Mouse (Mus musculus): ENCODE measurements around the gene Ss18l1. TPM values are rescaled to one million over a fixed set of nuclear protein-coding genes. Genes with fewer than 3 reads are reported as not detected.

The Ss18l1 gene
- polyA plus RNA-seq, 1 experiment from 2014 or later, result 6.5 TPM

- 5% methylated on average over 58 of the region's 58 CpGs for WGBS
- Histone ChIP-seq H3K27ac (peak within 1 kb of the TSS; percentile 70), H3K4me3 (peak within 1 kb of the TSS; percentile 77), H3K4me2 (replicated peaks) (peak within 1 kb of the TSS; percentile 90), H3K36me3 (peaks cover 30% of the 10 kb centered on the region), H3K27me3 (no peaks in the 10 kb centered on the region), H3K4me1 (peaks cover 15% of the 10 kb centered on the region), H3K9ac (peak within 1 kb of the TSS; percentile 80), H3K9me3 (no peaks in the 10 kb centered on the region)
- ATAC-seq (ENCODE audit: low FRiP score, low read depth), result peak; percentile 95
Measured at GRCm38 (mm10) chr2:180070481-180071453, 28.5 kb downstream of the Ss18l1 start, which contains the start of gene Mtg2. TSS of gene Mtg2 (plus strand) at chr2:180070588.

- Histone ChIP-seq H3K9me3 (no peaks in the 10 kb centered on the region), H3K4me2 (replicated peaks) (no peak overlapping the region; the same call in 1 of the 2 replicates), H3K4me3 (no peak overlapping the region), H3K9ac (no peak overlapping the region), H3K4me1 (peaks cover 15% of the 10 kb centered on the region), H3K27ac (no peak overlapping the region), H3K27me3 (no peaks in the 10 kb centered on the region), H3K36me3 (peaks cover 30% of the 10 kb centered on the region)
- no peak for ATAC-seq (ENCODE audit: low FRiP score, low read depth)
- 73% methylated on average over 2 of the region's 2 CpGs for WGBS
Measured at GRCm38 (mm10) chr2:180071671-180072070, 29.4 kb downstream of the Ss18l1 start.

- Histone ChIP-seq H3K4me1 (peaks cover 15% of the 10 kb centered on the region), H3K9ac (no peak overlapping the region), H3K27ac (no peak overlapping the region), H3K4me2 (replicated peaks) (no peak overlapping the region), H3K4me3 (no peak overlapping the region), H3K36me3 (peaks cover 31% of the 10 kb centered on the region), H3K27me3 (no peaks in the 10 kb centered on the region), H3K9me3 (no peaks in the 10 kb centered on the region)
- ATAC-seq (ENCODE audit: low FRiP score, low read depth), result no peak
- WGBS, result 84% methylated on average over 7 of the region's 7 CpGs
Measured at GRCm38 (mm10) chr2:180072886-180073285, 30.6 kb downstream of the Ss18l1 start.

- 48% methylated on average over 3 of the region's 3 CpGs for WGBS
- H3K4me1 ChIP-seq, result no peaks in the 10 kb centered on the region
- no peak overlapping the region for H3K4me3 ChIP-seq
- H3K4me2 ChIP-seq (replicated peaks), result no peak overlapping the region
- H3K27me3 ChIP-seq, result no peaks in the 10 kb centered on the region
- H3K27ac ChIP-seq, result no peak overlapping the region
- no peaks in the 10 kb centered on the region for H3K9me3 ChIP-seq
- peaks cover 54% of the 10 kb centered on the region for H3K36me3 ChIP-seq
- ATAC-seq (ENCODE audit: low FRiP score, low read depth), result no peak
- H3K9ac ChIP-seq, result no peak overlapping the region
Measured at GRCm38 (mm10) chr2:180077622-180078021, 35.3 kb downstream of the Ss18l1 start.

- ATAC-seq (ENCODE audit: low FRiP score, low read depth), result no peak
- no peaks in the 10 kb centered on the region for H3K27me3 ChIP-seq
- peaks cover 66% of the 10 kb centered on the region for H3K36me3 ChIP-seq
- 92% methylated on average over 8 of the region's 8 CpGs for WGBS
- H3K4me3 ChIP-seq, result no peak overlapping the region
- H3K4me2 ChIP-seq (replicated peaks), result no peak overlapping the region
- H3K9me3 ChIP-seq, result no peaks in the 10 kb centered on the region
- peaks cover 9% of the 10 kb centered on the region for H3K4me1 ChIP-seq
- no peak overlapping the region for H3K9ac ChIP-seq
- no peak overlapping the region for H3K27ac ChIP-seq
Measured at GRCm38 (mm10) chr2:180080680-180081079, 38.4 kb downstream of the Ss18l1 start.

- H3K36me3 ChIP-seq, result peaks cover 62% of the 10 kb centered on the region
- 91% methylated on average over 10 of the region's 10 CpGs for WGBS
- H3K4me1 ChIP-seq, result peaks cover 9% of the 10 kb centered on the region
- no peaks in the 10 kb centered on the region for H3K9me3 ChIP-seq
- H3K4me3 ChIP-seq, result no peak overlapping the region
- no peak for ATAC-seq (ENCODE audit: low FRiP score, low read depth)
- no peak overlapping the region for H3K9ac ChIP-seq
- H3K4me2 ChIP-seq (replicated peaks), result no peak overlapping the region
- no peak overlapping the region for H3K27ac ChIP-seq
- no peaks in the 10 kb centered on the region for H3K27me3 ChIP-seq
Measured at GRCm38 (mm10) chr2:180083063-180083462, 40.8 kb downstream of the Ss18l1 start.

GRCm38 (mm10) chr2:180084565-180084964, 42.3 kb downstream of the Ss18l1 start:
- Histone ChIP-seq H3K27ac (no peak overlapping the region), H3K36me3 (peaks cover 48% of the 10 kb centered on the region), H3K27me3 (no peaks in the 10 kb centered on the region), H3K9me3 (no peaks in the 10 kb centered on the region), H3K4me3 (no peak overlapping the region), H3K4me1 (peaks cover 9% of the 10 kb centered on the region), H3K9ac (no peak overlapping the region), H3K4me2 (replicated peaks) (no peak overlapping the region)
- no peak for ATAC-seq (ENCODE audit: low FRiP score, low read depth)
- 17% methylated on average over 3 of the region's 3 CpGs for WGBS

GRCm38 (mm10) chr2:180085926-180086636, 43.8 kb downstream of the Ss18l1 start:
- Histone ChIP-seq H3K9ac (no peak overlapping the region), H3K4me3 (no peak overlapping the region), H3K4me2 (replicated peaks) (no peak overlapping the region), H3K27ac (no peak overlapping the region), H3K4me1 (peaks cover 9% of the 10 kb centered on the region), H3K36me3 (peaks cover 42% of the 10 kb centered on the region), H3K27me3 (peaks cover 4% of the 10 kb centered on the region; the same call in 1 of the 2 replicates), H3K9me3 (no peaks in the 10 kb centered on the region)
- 59% methylated on average over 16 of the region's 16 CpGs for WGBS
- ATAC-seq (ENCODE audit: low FRiP score, low read depth), result no peak

GRCm38 (mm10) chr2:180086637-180087027, 44.3 kb downstream of the Ss18l1 start:
- no peak overlapping the region for H3K27ac ChIP-seq
- H3K9ac ChIP-seq, result no peak overlapping the region
- H3K4me1 ChIP-seq, result peaks cover 9% of the 10 kb centered on the region
- no peaks in the 10 kb centered on the region for H3K9me3 ChIP-seq
- H3K27me3 ChIP-seq, result peaks cover 4% of the 10 kb centered on the region; the same call in 1 of the 2 replicates
- no peak for ATAC-seq (ENCODE audit: low FRiP score, low read depth)
- 85% methylated on average over 5 of the region's 5 CpGs for WGBS
- no peak overlapping the region for H3K4me3 ChIP-seq
- H3K36me3 ChIP-seq, result peaks cover 38% of the 10 kb centered on the region
- H3K4me2 ChIP-seq (replicated peaks), result no peak overlapping the region

GRCm38 (mm10) chr2:180087472-180087871, 45.2 kb downstream of the Ss18l1 start:
- Histone ChIP-seq H3K27me3 (peaks cover 4% of the 10 kb centered on the region; the same call in 1 of the 2 replicates), H3K27ac (no peak overlapping the region), H3K36me3 (peaks cover 30% of the 10 kb centered on the region), H3K4me1 (peaks cover 9% of the 10 kb centered on the region), H3K9ac (no peak overlapping the region), H3K4me3 (no peak overlapping the region), H3K9me3 (no peaks in the 10 kb centered on the region), H3K4me2 (replicated peaks) (no peak overlapping the region)
- 88% methylated on average over 4 of the region's 4 CpGs for WGBS
- no peak for ATAC-seq (ENCODE audit: low FRiP score, low read depth)

GRCm38 (mm10) chr2:180090285-180090684, 48.0 kb downstream of the Ss18l1 start:
- Histone ChIP-seq H3K4me1 (no peaks in the 10 kb centered on the region), H3K9ac (no peak overlapping the region), H3K4me3 (no peak overlapping the region), H3K36me3 (peaks cover 11% of the 10 kb centered on the region; the same call in 1 of the 2 replicates), H3K9me3 (no peaks in the 10 kb centered on the region), H3K4me2 (replicated peaks) (no peak overlapping the region), H3K27me3 (peaks cover 8% of the 10 kb centered on the region; the same call in 1 of the 2 replicates), H3K27ac (no peak overlapping the region)
- 46% methylated on average over 11 of the region's 11 CpGs for WGBS
- ATAC-seq (ENCODE audit: low FRiP score, low read depth), result peak; percentile 64; the same call in 1 of the 2 replicates

- Histone ChIP-seq H3K4me3 (no peak overlapping the region), H3K4me2 (replicated peaks) (no peak overlapping the region), H3K36me3 (no peaks in the 10 kb centered on the region), H3K9me3 (no peaks in the 10 kb centered on the region), H3K27ac (no peak overlapping the region), H3K4me1 (peaks cover 6% of the 10 kb centered on the region), H3K9ac (no peak overlapping the region), H3K27me3 (peaks cover 48% of the 10 kb centered on the region)
- 34% methylated on average over 5 of the region's 5 CpGs for WGBS
- ATAC-seq (ENCODE audit: low FRiP score, low read depth), result no peak
Measured at GRCm38 (mm10) chr2:180095711-180096110, 53.4 kb downstream of the Ss18l1 start.
